Mouse (Mus musculus) forebrain, postnatal 0 days (tissue): ENCODE data around the gene Fkbp5. TPM values are rescaled to one million over a fixed set of nuclear protein-coding genes. Genes with fewer than 3 reads are reported as not detected.

Experiments
- ATAC-seq: fragments of 200-750 bp; cut with Nextera tagmentation; 2 replicates; pipeline ENCODE4 v1.8.0; 2017; ENCODE audit warnings: mild to moderate bottlenecking, moderate library complexity
- DNase-seq: peaks from one replicate; pipeline ENCODE4 v3.0.0-alpha.2; 2015
- H3K27ac ChIP-seq: fragments of 300-500 bp; sonication (generic); 2 replicates; pipeline ENCODE4 v1.5.1; 2014; ENCODE audit warnings: low read depth, mild to moderate bottlenecking, antibody characterized with exemption, low read length, moderate library complexity, mixed read lengths
- H3K27me3 ChIP-seq: fragments of 300-500 bp; sonication (generic); 2 replicates; pipeline ENCODE4 v1.6.1; 2014; ENCODE audit warnings: mild to moderate bottlenecking, low read length, mixed read lengths; ENCODE audit not compliant: insufficient read depth
- H3K36me3 ChIP-seq: fragments of 300-500 bp; sonication (generic); 2 replicates; pipeline ENCODE4 v1.6.1; 2014; ENCODE audit warnings: mild to moderate bottlenecking, moderate library complexity; ENCODE audit not compliant: insufficient read depth
- H3K4me1 ChIP-seq: fragments of 300-500 bp; sonication (generic); 2 replicates; pipeline ENCODE4 v1.6.1; 2014; ENCODE audit warnings: antibody characterized with exemption; ENCODE audit not compliant: insufficient read depth
- H3K4me2 ChIP-seq: fragments of 300-500 bp; sonication (generic); 2 replicates; pipeline ENCODE4 v1.6.1; 2014; ENCODE audit warnings: low read depth, mild to moderate bottlenecking, moderate library complexity
- H3K4me3 ChIP-seq: fragments of 300-500 bp; sonication (generic); 2 replicates; pipeline ENCODE4 v1.5.1; 2014; ENCODE audit warnings: low read depth, low read length, mixed read lengths
- H3K9ac ChIP-seq: fragments of 300-500 bp; sonication (generic); 2 replicates; pipeline ENCODE4 v1.6.1; 2014; ENCODE audit warnings: mild to moderate bottlenecking
- H3K9me3 ChIP-seq: fragments of 300-500 bp; sonication (generic); 2 replicates; pipeline ENCODE4 v1.6.1; 2016; ENCODE audit warnings: low read length
- CTCF ChIP-seq: sonication (generic); IDR thresholded peaks from 2 replicates; pipeline ENCODE4 v1.5.1; 2016; ENCODE audit warnings: antibody characterized with exemption, control low read depth, low read depth
- WGBS: fragments of 180-500 bp; shearing (Covaris S2); extraction: QIAGEN DNeasy Blood & Tissue Kit; methylation state at CpG from one replicate; pipeline ENCODE4 v1.1.7; 2014; 5-methylcytosine and 5-hydroxymethylcytosine counted together
- polyA plus RNA-seq: library from polyadenylated mRNA; unstranded; fragments of >200 nt; fragmentation: Nextera tagmentation; extraction: Ambion mirVana; gene quantifications from 2 replicates; pipeline ENCODE4 v1.2.1, GENCODE M21; 2015
- total RNA-seq: library from RNA; depleted of rRNA; stranded (reverse); fragments of >200 nt; gene quantifications from 2 replicates; pipeline ENCODE4 v1.2.3, GENCODE M21; 2014

Fkbp5 gene
- total and polyA plus RNA-seq, 2 experiments from 2014 or later: 21.1 to 37.3 TPM

GRCm38 (mm10) chr17:28491035-28491770, 26.1 kb downstream of the Fkbp5 start:
- Histone ChIP-seq H3K9me3 (no peaks in the 10 kb centered on the region), H3K4me1 (no peaks in the 10 kb centered on the region), H3K4me3 (no peak overlapping the region), H3K4me2 (no peak overlapping the region), H3K27me3 (no peaks in the 10 kb centered on the region), H3K36me3 (no peaks in the 10 kb centered on the region), H3K9ac (no peak overlapping the region), H3K27ac (no peak overlapping the region)
- ATAC-seq (no peak), DNase-seq (no peak)
- 54% methylated on average over 14 of the region's 14 CpGs for WGBS
- no peak for TF ChIP-seq CTCF

GRCm38 (mm10) chr17:28488258-28489013, 28.9 kb downstream of the Fkbp5 start:
- no peak for TF ChIP-seq CTCF
- H3K4me3 ChIP-seq: no peak overlapping the region
- WGBS: 74% methylated on average over 7 of the region's 7 CpGs

DNA sequence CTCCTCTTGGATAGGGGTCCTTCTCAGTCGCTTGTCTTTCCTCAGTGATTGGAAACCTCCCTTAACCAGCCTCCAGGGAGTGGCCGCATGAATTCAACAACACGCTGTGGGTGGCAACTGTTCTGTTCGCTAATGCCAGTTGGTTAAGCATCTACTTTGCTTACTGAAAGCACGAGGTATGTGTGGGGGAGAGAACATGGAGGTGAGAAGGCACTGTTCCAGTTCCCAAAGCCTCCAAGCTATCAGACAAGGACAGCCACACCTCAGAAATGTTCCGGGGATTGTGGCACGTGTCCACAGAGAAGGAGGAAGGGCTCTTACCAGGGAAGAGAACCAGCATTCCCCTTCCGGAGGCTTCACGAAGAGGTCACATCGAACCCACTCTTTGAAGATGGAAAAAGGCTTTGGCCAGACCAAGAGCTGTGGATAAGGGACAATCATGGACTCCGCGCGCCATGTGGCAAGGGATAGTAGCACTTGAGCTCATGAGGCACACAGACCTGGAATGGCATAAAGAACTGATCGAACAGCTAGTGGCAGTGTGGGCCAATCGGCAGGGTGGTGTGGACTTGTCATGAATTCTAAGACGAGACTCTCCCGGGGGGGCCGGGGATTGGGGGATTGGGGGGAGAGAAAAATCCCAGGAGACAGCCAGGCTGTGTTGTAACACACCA, 29.6 kb downstream of the Fkbp5 start:
- TF ChIP-seq CTCF: no peak
- no peak for ATAC-seq
- 91% methylated on average over 18 of the region's 18 CpGs for WGBS

More at GRCm38 (mm10) chr17:28488258-28489013, 28.9 kb downstream of the Fkbp5 start:
- Histone ChIP-seq H3K27me3 (no peaks in the 10 kb centered on the region), H3K4me1 (no peaks in the 10 kb centered on the region), H3K27ac (no peak overlapping the region), H3K9me3 (no peaks in the 10 kb centered on the region), H3K9ac (no peak overlapping the region), H3K36me3 (no peaks in the 10 kb centered on the region), H3K4me2 (no peak overlapping the region)
- DNase-seq (no peak), ATAC-seq (no peak)

GRCm38 (mm10) chr17:28486720-28487119, 30.6 kb downstream of the Fkbp5 start:
- H3K9me3 ChIP-seq: no peaks in the 10 kb centered on the region
- no peaks in the 10 kb centered on the region for H3K36me3 ChIP-seq
- ATAC-seq (no peak), DNase-seq (peak; percentile 9)
- peak overlapping the region; percentile 77; the same call in 1 of the 2 replicates for H3K4me2 ChIP-seq
- H3K9ac ChIP-seq: no peak overlapping the region
- no peak overlapping the region; the same call in 1 of the 2 replicates for H3K27ac ChIP-seq
- TF ChIP-seq CTCF: peak; percentile 27; the same call in 1 of the 2 replicates
- WGBS: 80% methylated on average over 6 of the region's 6 CpGs
- no peaks in the 10 kb centered on the region for H3K4me1 ChIP-seq
- H3K27me3 ChIP-seq: no peaks in the 10 kb centered on the region
- H3K4me3 ChIP-seq: peak overlapping the region; percentile 84; the same call in 1 of the 2 replicates

More for the DNA sequence above, 29.6 kb downstream of the Fkbp5 start:
- DNase-seq: no peak
- H3K4me2 ChIP-seq: no peak overlapping the region
- no peak overlapping the region for H3K9ac ChIP-seq
- no peak overlapping the region for H3K27ac ChIP-seq
- H3K4me3 ChIP-seq: no peak overlapping the region
- no peaks in the 10 kb centered on the region for H3K27me3 ChIP-seq
- H3K4me1 ChIP-seq: no peaks in the 10 kb centered on the region
- no peaks in the 10 kb centered on the region for H3K9me3 ChIP-seq
- no peaks in the 10 kb centered on the region for H3K36me3 ChIP-seq

- 2% methylated on average over 52 of the region's 58 CpGs for WGBS
- no peaks in the 10 kb centered on the region for H3K27me3 ChIP-seq
- no peaks in the 10 kb centered on the region for H3K9me3 ChIP-seq
- DNase-seq (peak; percentile 97), ATAC-seq (peak; percentile 99)
- no peak for TF ChIP-seq CTCF
- no peaks in the 10 kb centered on the region for H3K4me1 ChIP-seq
- peak overlapping the region; percentile 84 for H3K4me3 ChIP-seq
- peak overlapping the region; percentile 78 for H3K9ac ChIP-seq
- peak overlapping the region; percentile 77 for H3K4me2 ChIP-seq
- H3K27ac ChIP-seq: peak overlapping the region; percentile 90
- no peaks in the 10 kb centered on the region for H3K36me3 ChIP-seq
Measured at GRCm38 (mm10) chr17:28485977-28486400, 31.3 kb downstream of the Fkbp5 start.

GRCm38 (mm10) chr17:28485446-28485948, 31.8 kb downstream of the Fkbp5 start:
- H3K4me1 ChIP-seq: no peaks in the 10 kb centered on the region
- H3K27me3 ChIP-seq: no peaks in the 10 kb centered on the region
- H3K4me2 ChIP-seq: peak overlapping the region; percentile 77
- ATAC-seq: peak; percentile 65
- no peaks in the 10 kb centered on the region for H3K36me3 ChIP-seq
- 2% methylated on average over 72 of the region's 77 CpGs for WGBS
- peak overlapping the region; percentile 84 for H3K4me3 ChIP-seq
- H3K27ac ChIP-seq: peak overlapping the region; percentile 90
- DNase-seq: peak; percentile 69
- no peaks in the 10 kb centered on the region for H3K9me3 ChIP-seq
- H3K9ac ChIP-seq: peak overlapping the region; percentile 78
- TF ChIP-seq CTCF: peak; percentile 30
